ENCODE assay signal across 9 mouse cellular contexts in the genomic region with DNA sequence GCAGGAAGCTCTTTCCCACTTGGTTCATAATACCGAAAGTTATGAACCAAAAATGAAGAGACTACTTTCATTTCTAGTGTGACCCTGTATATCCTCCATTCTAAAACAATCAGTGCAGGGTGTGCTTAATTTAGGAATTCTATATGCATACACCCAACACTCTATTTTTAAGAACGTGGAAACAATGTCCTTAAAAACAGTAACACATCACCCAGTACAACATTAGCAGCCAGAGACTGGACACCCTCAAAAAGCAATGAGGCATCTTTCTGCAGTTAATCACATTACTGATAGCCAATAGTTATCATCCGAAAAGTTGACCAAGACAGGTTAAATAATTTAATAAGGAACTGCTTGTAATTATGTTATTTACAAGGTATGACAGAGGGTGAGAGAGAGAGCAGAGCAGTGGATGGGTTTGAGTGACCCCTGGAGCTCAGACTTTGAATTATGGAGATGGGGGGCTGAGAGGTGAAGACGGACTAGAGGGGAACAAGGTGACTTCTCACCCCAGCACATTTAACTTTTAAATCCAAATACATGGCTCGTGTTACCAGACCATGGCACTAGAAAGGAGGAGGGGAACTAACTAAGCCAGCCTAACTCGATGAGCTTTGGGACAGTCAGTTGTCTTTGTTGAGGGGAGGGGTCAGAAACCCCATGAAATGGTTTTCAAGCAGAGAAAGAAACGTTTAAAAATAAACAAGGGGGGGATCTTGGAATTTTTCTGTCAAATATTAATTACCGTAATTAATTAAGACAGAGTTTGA. TPM values are rescaled to one million over a fixed set of nuclear protein-coding genes. Genes with fewer than 3 reads are reported as not detected.
DNase-seq lines count a peak whose midpoint lies in the region; ATAC-seq and TF ChIP-seq lines count a peak whose summit lies in the region.
"Had no signal": no experiment of that assay in that cellular context is flagged by ENCODE, and none has a peak within 500 bp of the region (broad histone marks: within the 10 kb centered on the region; RNA-seq: fewer than 3 reads in every experiment).

No protein-coding gene starts in this region.

- 3% methylated on average over 8 of the region's 8 CpGs for WGBS in forebrain, embryonic 13.5 days
- 2% methylated on average over 8 of the region's 8 CpGs for WGBS in limb, embryonic 13.5 days
- WGBS in thymus, adult 2 months, result 12% methylated on average over 8 of the region's 8 CpGs

- no peak for ATAC-seq in forebrain, embryonic 13.5 days
- no peak for ATAC-seq in limb, embryonic 13.5 days (ENCODE audit: low FRiP score, low read depth)

- no peak overlapping the region for H3K9ac ChIP-seq in forebrain, embryonic 13.5 days
- peak overlapping the region; percentile 99 for H3K9ac ChIP-seq in limb, embryonic 13.5 days
- H3K9ac ChIP-seq: liver, embryonic 14.5 days had no signal

- TF ChIP-seq POLR2A in thymus, adult 2 months (IDR thresholded peaks at IDR 0.05; ENCODE audit: control insufficient read depth, extremely low read depth, insufficient read depth, low read length, poor library complexity), result no peak

- no peak overlapping the region for H3K27ac ChIP-seq in forebrain, embryonic 13.5 days
- peak overlapping the region; percentile 91 for H3K27ac ChIP-seq in limb, embryonic 13.5 days
- no peak overlapping the region for H3K27ac ChIP-seq in thymus, adult 2 months (ENCODE audit: control insufficient read depth, insufficient read depth, low read length)
- H3K27ac ChIP-seq in layer of hippocampus, adult 2 months, result no peak overlapping the region
- H3K27ac ChIP-seq: liver, embryonic 14.5 days had no signal

- H3K9me3 ChIP-seq in forebrain, embryonic 13.5 days (replicated peaks), result no peaks in the 10 kb centered on the region
- no peaks in the 10 kb centered on the region for H3K9me3 ChIP-seq in limb, embryonic 13.5 days

- H3K36me3 ChIP-seq in forebrain, embryonic 13.5 days (ENCODE audit: poor library complexity, severe bottlenecking), result no peaks in the 10 kb centered on the region
- peaks cover 13% of the 10 kb centered on the region for H3K36me3 ChIP-seq in limb, embryonic 13.5 days
- H3K36me3 ChIP-seq in thymus, adult 2 months (ENCODE audit: control insufficient read depth, insufficient read depth, low read length), result no peaks in the 10 kb centered on the region

- peaks cover 69% of the 10 kb centered on the region for H3K4me1 ChIP-seq in forebrain, embryonic 13.5 days
- H3K4me1 ChIP-seq in limb, embryonic 13.5 days, result peaks cover 45% of the 10 kb centered on the region
- peaks cover 20% of the 10 kb centered on the region for H3K4me1 ChIP-seq in thymus, adult 2 months (replicated peaks; ENCODE audit: control insufficient read depth, insufficient read depth, low read length)

- H3K27me3 ChIP-seq in forebrain, embryonic 13.5 days, result peaks cover 97% of the 10 kb centered on the region
- peaks cover 40% of the 10 kb centered on the region for H3K27me3 ChIP-seq in limb, embryonic 13.5 days
- H3K27me3 ChIP-seq in thymus, adult 2 months (ENCODE audit: control insufficient read depth, insufficient read depth, low read length), result peaks cover 47% of the 10 kb centered on the region

- H3K4me2 ChIP-seq in forebrain, embryonic 13.5 days, result peak overlapping the region; percentile 59
- H3K4me2 ChIP-seq in limb, embryonic 13.5 days (replicated peaks), result peak overlapping the region; percentile 91

- DNase-seq in retina, embryonic 14.5 days (ENCODE audit: low spot score), result peak; percentile 35
- DNase-seq in retina, postnatal 1 day, result no peak
- no peak for DNase-seq in thymus, adult 2 months
- DNase-seq in layer of hippocampus, adult 2 months (ENCODE audit: low spot score in 2 of 2), result no peak
- no peak for DNase-seq in layer of hippocampus, postnatal 14 days (ENCODE audit: low spot score in 2 of 2)
- DNase-seq: cerebellum, postnatal 36 days had no signal

- H3K4me3 ChIP-seq in forebrain, embryonic 13.5 days, result peak overlapping the region; percentile 37
- peak overlapping the region; percentile 86 for H3K4me3 ChIP-seq in limb, embryonic 13.5 days
- H3K4me3 ChIP-seq in thymus, adult 2 months (ENCODE audit: control insufficient read depth, insufficient read depth, low read length), result no peak overlapping the region
- no peak overlapping the region for H3K4me3 ChIP-seq in layer of hippocampus, adult 2 months

- no peak for TF ChIP-seq CTCF in thymus, adult 2 months (IDR thresholded peaks at IDR 0.05; ENCODE audit: borderline replicate concordance, control insufficient read depth, extremely low read depth, insufficient read depth, low read length, poor library complexity)
- no peak for TF ChIP-seq CTCF in layer of hippocampus, adult 2 months (conservative IDR thresholded peaks at IDR 0.05)

RNA-seq across cellular contexts. Expression of gene Ebf3, which starts 2.7 kb away (rescaled TPM):
- polyA plus RNA-seq in forebrain, embryonic 13.5 days (2015; fragmentation: Nextera tagmentation; extraction: Ambion mirVana), result 1.1 and 2.0 TPM in 2 replicates
- polyA plus RNA-seq in limb, embryonic 13.5 days (2015; fragmentation: Nextera tagmentation; extraction: Ambion mirVana), result 13.4 and 16.9 TPM in 2 replicates
- 1.7 and 2.1 TPM in 2 replicates for polyA plus RNA-seq in thymus, adult 2 months (2012; rRNA removed)
- total RNA-seq in layer of hippocampus, adult 2 months (2021), result 1 to 10 TPM in 1 of 2 experiments, under 1 TPM in 1; 0.66 to 1.3 TPM
- 1 to 10 TPM; 1.8 to 2.2 TPM for total RNA-seq in layer of hippocampus, postnatal 14 days (2021)

Comparison
In these comparisons a context has a peak if more than half of its experiments do, and no peak if none do; other contexts are left out.
1. H3K4me3 ChIP-seq: peak in forebrain, embryonic 13.5 days (single experiment) and limb, embryonic 13.5 days (single experiment); none in thymus, adult 2 months (single experiment) and layer of hippocampus, adult 2 months (single experiment).